Mouse (Mus musculus): ENCODE data around the gene Trabd.

The Trabd gene

DNA sequence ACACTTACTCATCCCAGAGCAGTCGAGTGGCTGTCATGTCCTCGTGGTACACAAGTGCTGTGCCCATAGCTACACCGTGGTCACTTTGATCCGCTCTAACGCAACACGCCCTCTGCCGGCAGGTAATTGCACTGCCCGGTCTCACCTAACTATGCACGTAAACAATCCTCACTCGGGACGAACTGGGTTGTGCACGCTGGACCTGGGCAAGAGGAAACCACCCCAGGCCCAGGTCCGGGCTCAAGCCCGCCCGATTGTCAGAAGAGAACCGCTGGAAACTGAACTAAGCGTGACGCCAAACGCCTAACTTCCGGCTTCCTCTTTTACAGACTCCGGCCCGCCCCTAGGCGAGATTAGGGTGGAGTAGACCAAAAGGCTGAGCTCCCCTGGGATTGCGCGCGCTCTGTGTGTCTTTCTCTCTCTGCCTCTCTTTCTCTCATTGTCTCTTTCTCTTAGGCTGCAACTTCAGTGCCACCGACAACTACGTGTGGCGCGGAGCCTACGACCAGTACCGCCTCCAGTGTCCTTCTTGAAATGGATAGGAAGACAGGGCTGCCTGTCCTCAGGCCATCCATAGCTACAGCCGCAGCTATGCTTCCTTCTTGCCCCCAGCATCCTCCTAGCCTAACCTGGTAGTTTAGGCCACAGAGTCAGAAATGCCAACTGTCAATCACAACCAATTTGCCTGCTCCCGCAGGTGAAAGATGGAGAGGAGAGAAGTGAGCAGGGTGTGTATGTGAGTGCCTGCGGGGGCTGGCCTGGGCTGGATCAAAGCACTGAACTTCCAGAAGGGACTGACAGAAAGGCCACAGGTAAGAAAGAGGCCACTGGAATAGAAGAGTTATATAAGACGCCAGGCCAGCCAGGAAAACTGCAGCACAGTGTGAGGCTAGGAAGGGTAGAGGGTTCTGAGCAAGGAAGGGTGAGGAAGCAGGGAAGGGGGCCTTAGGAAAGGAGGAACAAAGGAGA, 53.7 kb downstream of the Trabd start, which contains the start of gene Hdac10:
Gene Hdac10 (minus strand): TSS at position 319 of the 969 bp plus-strand sequence.
- DNase-seq, result peak; percentile 85

DNA sequence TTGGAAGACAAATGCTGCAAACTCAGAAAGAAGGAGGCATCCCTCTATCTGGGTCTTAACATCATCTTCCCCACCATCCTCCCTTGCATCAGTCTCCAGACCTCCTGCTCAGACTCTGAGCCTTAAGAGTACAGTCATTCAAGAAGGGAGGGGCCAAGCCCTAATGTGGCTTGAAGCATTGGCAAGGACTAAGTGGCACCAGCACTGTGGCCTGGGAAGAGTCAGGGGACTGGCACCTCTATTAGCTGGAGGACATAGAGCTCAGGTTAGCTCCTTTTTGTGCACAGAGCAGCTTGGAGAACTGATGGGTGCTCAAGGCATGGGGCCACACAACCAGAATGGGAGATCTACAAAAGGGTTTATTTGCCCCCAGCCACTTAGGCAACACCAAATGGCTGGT, 55.3 kb downstream of the Trabd start:
- no peak for DNase-seq

DNA sequence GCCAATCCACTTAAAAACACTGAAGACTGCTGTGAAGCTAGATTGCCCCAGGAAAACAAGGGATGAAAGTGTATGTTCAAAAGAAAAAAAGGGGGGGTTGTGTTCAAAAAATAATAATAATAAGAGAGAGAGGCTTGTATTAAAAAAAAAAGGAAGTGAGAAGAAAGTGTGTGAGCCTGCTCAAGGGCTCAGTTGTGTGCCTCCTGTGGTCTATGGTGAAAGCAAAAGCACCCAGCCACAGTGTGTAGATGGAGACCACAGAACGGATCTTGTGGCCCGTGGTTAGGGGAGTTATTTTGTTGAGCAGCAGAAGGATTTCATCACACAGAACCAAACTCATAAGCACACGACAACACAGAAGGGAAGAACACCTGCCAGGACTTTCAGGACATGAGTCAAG, 56.4 kb downstream of the Trabd start:
- no peak for DNase-seq
